Mouse (Mus musculus): ENCODE measurements around the gene Renbp. TPM values are rescaled to one million over a fixed set of nuclear protein-coding genes. Genes with fewer than 3 reads are reported as not detected.

Renbp gene
- 19.0 TPM for polyA plus RNA-seq (2015; fragmentation: Illumina TruSeq; extraction: RNeasy Lipid Tissue Mini Kit (QIAGEN cat#74804); ENCODE audit: insufficient read depth, low replicate concordance)

GRCm38 (mm10) chrX:73930402-73931062 is at the start of gene Renbp:
Gene Renbp (minus strand): TSS chrX:73930850.

GRCm38 (mm10) chrX:73966248-73967176 is 35.9 kb upstream of the Renbp start, which contains the start of gene Hcfc1:
Gene Hcfc1 (minus strand): TSS chrX:73966357.

GRCm38 (mm10) chrX:73921823-73922549 is 8.7 kb downstream of the Renbp start, which contains the start of the genes Arhgap4 and Naa10:
Gene Arhgap4 (minus strand): TSS chrX:73921870.
Gene Naa10 (minus strand): TSS chrX:73921944.

GRCm38 (mm10) chrX:73895719-73896118 is 34.9 kb downstream of the Renbp start, which contains the start of gene L1cam:
Gene L1cam (minus strand): TSS chrX:73896105.

GRCm38 (mm10) chrX:73891551-73892152 is 39.0 kb downstream of the Renbp start, which contains the start of gene Avpr2:
Gene Avpr2 (plus strand): TSS chrX:73892102.

Other genes starting within 250 kb of the Renbp start
- gene Bcap31, start 214.7 kb downstream of the Renbp start, polyA plus RNA-seq (2015; fragmentation: Illumina TruSeq; extraction: RNeasy Lipid Tissue Mini Kit (QIAGEN cat#74804); ENCODE audit: insufficient read depth, low replicate concordance), result 219 TPM
- gene Abcd1, start 214.3 kb downstream of the Renbp start, polyA plus RNA-seq (2015; fragmentation: Illumina TruSeq; extraction: RNeasy Lipid Tissue Mini Kit (QIAGEN cat#74804); ENCODE audit: insufficient read depth, low replicate concordance), result 30.5 TPM
- 0.32 TPM for gene Plxnb3, start 173.8 kb downstream of the Renbp start, polyA plus RNA-seq (2015; fragmentation: Illumina TruSeq; extraction: RNeasy Lipid Tissue Mini Kit (QIAGEN cat#74804); ENCODE audit: insufficient read depth, low replicate concordance)
- 65.4 TPM for gene Srpk3, start 156.4 kb downstream of the Renbp start, polyA plus RNA-seq (2015; fragmentation: Illumina TruSeq; extraction: RNeasy Lipid Tissue Mini Kit (QIAGEN cat#74804); ENCODE audit: insufficient read depth, low replicate concordance)
- 132 TPM for gene Idh3g, start 144.0 kb downstream of the Renbp start, polyA plus RNA-seq (2015; fragmentation: Illumina TruSeq; extraction: RNeasy Lipid Tissue Mini Kit (QIAGEN cat#74804); ENCODE audit: insufficient read depth, low replicate concordance)
- 171 TPM for gene Ssr4, start 143.8 kb downstream of the Renbp start, polyA plus RNA-seq (2015; fragmentation: Illumina TruSeq; extraction: RNeasy Lipid Tissue Mini Kit (QIAGEN cat#74804); ENCODE audit: insufficient read depth, low replicate concordance)
- gene Pdzd4, start 105.9 kb downstream of the Renbp start, polyA plus RNA-seq (2015; fragmentation: Illumina TruSeq; extraction: RNeasy Lipid Tissue Mini Kit (QIAGEN cat#74804); ENCODE audit: insufficient read depth, low replicate concordance), result 2.9 TPM
- not detected for gene Avpr2, start 38.7 kb downstream of the Renbp start, polyA plus RNA-seq (2015; fragmentation: Illumina TruSeq; extraction: RNeasy Lipid Tissue Mini Kit (QIAGEN cat#74804); ENCODE audit: insufficient read depth, low replicate concordance)
- gene L1cam, start 34.7 kb downstream of the Renbp start, polyA plus RNA-seq (2015; fragmentation: Illumina TruSeq; extraction: RNeasy Lipid Tissue Mini Kit (QIAGEN cat#74804); ENCODE audit: insufficient read depth, low replicate concordance), result 9.2 TPM
- gene Arhgap4, start 9.0 kb downstream of the Renbp start, polyA plus RNA-seq (2015; fragmentation: Illumina TruSeq; extraction: RNeasy Lipid Tissue Mini Kit (QIAGEN cat#74804); ENCODE audit: insufficient read depth, low replicate concordance), result 171 TPM
- 54.0 TPM for gene Naa10, start 8.9 kb downstream of the Renbp start, polyA plus RNA-seq (2015; fragmentation: Illumina TruSeq; extraction: RNeasy Lipid Tissue Mini Kit (QIAGEN cat#74804); ENCODE audit: insufficient read depth, low replicate concordance)
- 76.2 TPM for gene Hcfc1, start 35.5 kb upstream of the Renbp start, polyA plus RNA-seq (2015; fragmentation: Illumina TruSeq; extraction: RNeasy Lipid Tissue Mini Kit (QIAGEN cat#74804); ENCODE audit: insufficient read depth, low replicate concordance)
- 130 TPM for gene Irak1, start 93.1 kb upstream of the Renbp start, polyA plus RNA-seq (2015; fragmentation: Illumina TruSeq; extraction: RNeasy Lipid Tissue Mini Kit (QIAGEN cat#74804); ENCODE audit: insufficient read depth, low replicate concordance)
- not detected for gene Opn1mw, start 196.6 kb upstream of the Renbp start, polyA plus RNA-seq (2015; fragmentation: Illumina TruSeq; extraction: RNeasy Lipid Tissue Mini Kit (QIAGEN cat#74804); ENCODE audit: insufficient read depth, low replicate concordance)
- 30.4 TPM for gene Mecp2, start 204.5 kb upstream of the Renbp start, polyA plus RNA-seq (2015; fragmentation: Illumina TruSeq; extraction: RNeasy Lipid Tissue Mini Kit (QIAGEN cat#74804); ENCODE audit: insufficient read depth, low replicate concordance)
- not detected for gene Tex28, start 237.0 kb upstream of the Renbp start, polyA plus RNA-seq (2015; fragmentation: Illumina TruSeq; extraction: RNeasy Lipid Tissue Mini Kit (QIAGEN cat#74804); ENCODE audit: insufficient read depth, low replicate concordance)
- gene Tktl1, start 246.4 kb upstream of the Renbp start, polyA plus RNA-seq (2015; fragmentation: Illumina TruSeq; extraction: RNeasy Lipid Tissue Mini Kit (QIAGEN cat#74804); ENCODE audit: insufficient read depth, low replicate concordance), result 0.51 TPM

All from spleen, adult 10 weeks (tissue).